Mouse (Mus musculus) lung, postnatal 0 days (tissue): ENCODE results near the gene Usp47.

Experiments used
- CTCF ChIP-seq: IDR thresholded peaks from 2 replicates; pipeline ENCODE4 v1.5.1; 2016; ENCODE audit warnings: antibody characterized with exemption, mild to moderate bottlenecking
- EP300 ChIP-seq: IDR thresholded peaks from 2 replicates; pipeline ENCODE4 v1.6.1; 2016; ENCODE audit warnings: antibody characterized with exemption, mild to moderate bottlenecking, control low read depth

DNA sequence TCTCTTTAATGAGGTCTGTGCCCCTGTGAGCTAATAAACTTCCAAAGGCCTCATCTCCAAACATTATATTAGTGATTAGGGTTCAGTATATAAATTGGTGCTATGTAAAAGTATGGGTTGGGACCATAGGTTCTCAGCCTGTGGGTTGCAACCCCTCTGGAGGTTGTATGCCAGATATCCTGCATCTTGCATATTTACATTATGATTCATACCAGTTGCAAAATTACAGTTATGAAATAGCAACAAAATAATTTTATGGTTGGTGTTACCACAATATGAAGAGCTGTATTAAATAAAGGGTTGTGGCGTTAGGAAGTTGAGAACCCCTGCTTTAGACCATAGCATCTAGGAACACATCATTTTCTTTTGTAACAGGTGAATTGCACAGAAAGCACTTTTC lies 7.3 kb downstream of the Usp47 start:
- TF ChIP-seq CTCF (no peak), EP300 (no peak)
